Mouse (Mus musculus) hindbrain, embryonic 14.5 days (tissue): ENCODE results near the gene Bnipl. TPM values are rescaled to one million over a fixed set of nuclear protein-coding genes. Genes with fewer than 3 reads are reported as not detected.

ENCODE experiments used
- ATAC-seq: fragments of 200-750 bp; cut with Nextera tagmentation; 2 replicates; pipeline ENCODE4 v1.8.0; 2017; ENCODE audit warnings: moderate number of reproducible peaks, mild to moderate bottlenecking, moderate TSS enrichment, moderate library complexity; ENCODE audit not compliant: low FRiP score
- DNase-seq: peaks from one replicate; pipeline ENCODE4 v3.0.0-alpha.2; 2015; ENCODE audit warnings: low spot score
- H3K27ac ChIP-seq: fragments of 300-500 bp; sonication (generic); 2 replicates; pipeline ENCODE4 v1.5.1; 2014; ENCODE audit warnings: mild to moderate bottlenecking, moderate library complexity
- H3K27me3 ChIP-seq: fragments of 300-500 bp; sonication (generic); 2 replicates; pipeline ENCODE4 v1.6.1; 2014; ENCODE audit warnings: mild to moderate bottlenecking, low read length, mixed read lengths; ENCODE audit not compliant: control insufficient read depth, insufficient read depth
- H3K36me3 ChIP-seq: fragments of 300-500 bp; sonication (generic); replicated peaks from 2 replicates; pipeline ENCODE4 v1.6.1; 2014; ENCODE audit not compliant: control insufficient read depth, insufficient read depth
- H3K4me1 ChIP-seq: fragments of 300-500 bp; sonication (generic); replicated peaks from 2 replicates; pipeline ENCODE4 v1.6.1; 2014; ENCODE audit warnings: antibody characterized with exemption, low read length, mixed read lengths; ENCODE audit not compliant: control insufficient read depth, insufficient read depth
- H3K4me2 ChIP-seq: fragments of 300-500 bp; sonication (generic); replicated peaks from 2 replicates; pipeline ENCODE4 v1.6.1; 2014; ENCODE audit warnings: mild to moderate bottlenecking, moderate library complexity
- H3K4me3 ChIP-seq: fragments of 300-500 bp; sonication (generic); replicated peaks from 2 replicates; pipeline ENCODE4 v1.5.1; 2014; ENCODE audit warnings: mild to moderate bottlenecking, low read length
- H3K9ac ChIP-seq: fragments of 300-500 bp; sonication (generic); 2 replicates; pipeline ENCODE4 v1.6.1; 2014
- H3K9me3 ChIP-seq: fragments of 300-500 bp; sonication (generic); 2 replicates; pipeline ENCODE4 v1.6.1; 2016; ENCODE audit warnings: low read length; ENCODE audit not compliant: control insufficient read depth
- WGBS: fragments of 180-500 bp; shearing (Covaris S2); extraction: QIAGEN DNeasy Blood & Tissue Kit; methylation state at CpG from one replicate; pipeline ENCODE4 v1.1.7; 2014; 5-methylcytosine and 5-hydroxymethylcytosine counted together
- polyA plus RNA-seq: library from polyadenylated mRNA; unstranded; fragments of >200 nt; fragmentation: Nextera tagmentation; extraction: Ambion mirVana; gene quantifications from 2 replicates; pipeline ENCODE4 v1.2.1, GENCODE M21; 2014

Gene Bnipl
- polyA plus RNA-seq, 1 experiment from 2014 or later: not detected

GRCm38 (mm10) chr3:95235386-95236301, 15.3 kb downstream of the Bnipl start:
- Histone ChIP-seq H3K4me1 (peaks cover 14% of the 10 kb centered on the region), H3K36me3 (peaks cover 76% of the 10 kb centered on the region), H3K9ac (no peak overlapping the region), H3K27me3 (no peaks in the 10 kb centered on the region), H3K4me2 (no peak overlapping the region), H3K4me3 (no peak overlapping the region), H3K27ac (no peak overlapping the region), H3K9me3 (no peaks in the 10 kb centered on the region)
- no peak for ATAC-seq
- no peak for DNase-seq
- 77% methylated on average over 23 of the region's 23 CpGs for WGBS

DNA sequence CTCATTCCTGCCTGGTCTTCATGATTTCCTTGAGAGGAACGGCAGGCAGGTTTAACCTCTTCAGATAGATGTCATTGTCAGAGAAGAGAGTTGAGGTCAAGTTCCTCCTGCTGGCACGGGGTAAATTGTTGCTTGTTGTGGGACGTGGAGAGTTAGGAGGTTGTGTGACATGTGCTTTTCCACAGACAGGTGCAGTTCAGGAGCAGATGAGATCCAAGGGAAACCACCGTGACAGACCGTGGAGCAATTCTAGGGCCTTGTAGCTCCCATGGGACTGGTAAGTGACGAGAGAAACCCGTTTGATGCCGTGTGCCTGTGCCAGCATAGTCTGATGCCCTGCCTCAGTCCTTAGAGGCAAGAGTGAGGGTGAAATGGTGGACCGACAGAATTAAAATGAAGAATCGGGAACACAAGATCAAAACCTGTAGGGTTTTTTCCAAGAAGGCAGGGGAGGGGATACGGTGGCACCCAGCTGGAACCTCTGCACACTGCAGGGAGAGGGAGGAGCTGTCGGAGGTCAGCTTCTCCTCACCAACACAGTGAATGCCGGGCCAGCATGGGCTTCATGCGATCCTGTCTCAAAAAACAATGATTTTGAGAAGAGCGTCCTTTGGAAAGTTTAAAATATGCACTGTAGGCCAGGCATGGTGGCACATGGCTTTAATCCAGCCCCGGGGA, 17.6 kb downstream of the Bnipl start:
- H3K27ac ChIP-seq: no peak overlapping the region
- WGBS: 74% methylated on average over 16 of the region's 16 CpGs
- peaks cover 70% of the 10 kb centered on the region for H3K36me3 ChIP-seq

DNA sequence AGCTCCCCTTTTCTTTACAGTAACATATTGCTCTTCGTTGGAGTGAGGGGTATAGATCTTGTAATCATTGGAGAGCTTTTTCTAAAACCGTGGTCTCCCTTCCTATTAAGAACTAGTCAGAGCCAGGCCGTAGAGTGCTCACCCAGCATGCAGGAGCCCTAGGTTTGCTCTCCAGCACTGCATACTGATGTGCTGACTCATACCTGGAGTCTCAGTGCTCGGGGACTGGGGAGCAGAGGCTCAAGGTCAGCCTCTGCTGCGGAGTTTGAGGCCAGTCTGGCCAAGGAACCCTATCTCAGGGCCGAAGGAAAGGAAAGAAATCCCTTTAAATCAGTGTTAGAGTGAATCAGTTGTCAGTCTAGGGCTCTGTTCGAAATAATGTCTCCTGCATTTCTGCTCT, 18.2 kb downstream of the Bnipl start:
- no peaks in the 10 kb centered on the region for H3K27me3 ChIP-seq
- no peak overlapping the region for H3K9ac ChIP-seq
- no peaks in the 10 kb centered on the region for H3K9me3 ChIP-seq
- no peak for ATAC-seq
- H3K4me1 ChIP-seq: peaks cover 22% of the 10 kb centered on the region
- no peak overlapping the region for H3K27ac ChIP-seq
- no peak overlapping the region for H3K4me3 ChIP-seq
- 91% methylated on average over 7 of the region's 7 CpGs for WGBS
- DNase-seq: no peak
- no peak overlapping the region for H3K4me2 ChIP-seq
- peaks cover 64% of the 10 kb centered on the region for H3K36me3 ChIP-seq

More for the DNA sequence above, 17.6 kb downstream of the Bnipl start:
- no peak overlapping the region for H3K4me2 ChIP-seq
- H3K27me3 ChIP-seq: no peaks in the 10 kb centered on the region
- no peak for ATAC-seq
- no peak for DNase-seq
- no peaks in the 10 kb centered on the region for H3K9me3 ChIP-seq
- H3K4me1 ChIP-seq: peaks cover 22% of the 10 kb centered on the region
- no peak overlapping the region for H3K4me3 ChIP-seq
- H3K9ac ChIP-seq: no peak overlapping the region

GRCm38 (mm10) chr3:95231298-95232221, 19.4 kb downstream of the Bnipl start, which contains the start of gene Mllt11:
Gene Mllt11 (minus strand): TSS chr3:95232171.
- Histone ChIP-seq H3K36me3 (peaks cover 52% of the 10 kb centered on the region), H3K9ac (peak within 1 kb of the TSS; percentile 86), H3K27ac (peak within 1 kb of the TSS; percentile 98), H3K4me3 (peak within 1 kb of the TSS; percentile 67), H3K27me3 (no peaks in the 10 kb centered on the region), H3K4me2 (peak within 1 kb of the TSS; percentile 70), H3K9me3 (no peaks in the 10 kb centered on the region), H3K4me1 (peaks cover 27% of the 10 kb centered on the region)
- WGBS: 72% methylated on average over 13 of the region's 13 CpGs
- DNase-seq (no peak), ATAC-seq (no peak)

DNA sequence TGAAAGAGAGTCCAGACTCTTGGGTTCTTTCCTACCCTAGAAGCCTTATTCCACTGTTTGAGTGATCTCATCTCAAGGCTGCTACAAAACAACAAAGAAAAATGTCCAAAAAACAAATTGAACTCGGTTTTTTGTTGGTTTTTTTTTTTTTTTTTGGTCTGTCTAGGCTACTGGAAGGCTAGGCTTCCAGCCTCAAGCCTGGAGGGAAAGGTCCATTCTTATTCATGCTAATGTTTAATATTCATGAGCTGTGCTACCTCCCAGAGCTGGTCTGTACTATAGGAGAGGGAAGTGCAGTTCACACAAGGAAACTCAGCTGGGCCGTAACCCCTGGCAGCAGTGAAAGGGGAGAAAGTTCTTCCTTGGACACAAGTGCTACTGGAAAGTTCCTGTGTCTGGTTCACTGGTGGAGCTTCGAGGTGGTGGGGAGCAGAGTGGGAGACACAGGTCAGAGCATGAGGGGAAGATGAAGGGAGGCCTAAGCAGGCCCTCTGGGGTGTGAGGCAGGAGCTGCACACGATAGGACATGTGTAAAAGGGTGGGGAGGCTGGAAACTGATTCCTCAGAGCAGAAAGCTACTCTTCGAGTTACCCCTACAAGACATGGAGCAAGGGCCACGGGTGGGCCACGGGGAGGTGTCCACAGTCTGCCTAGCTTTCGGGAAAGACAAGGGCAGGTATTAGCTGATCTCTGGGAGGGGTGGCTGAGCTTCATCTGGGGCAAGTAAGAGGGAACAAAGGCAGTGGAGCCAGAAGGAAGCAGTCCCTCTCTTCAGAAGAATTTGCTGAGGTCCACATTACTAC, 20.3 kb downstream of the Bnipl start:
- H3K4me2 ChIP-seq: peak overlapping the region; percentile 70
- ATAC-seq: peak; percentile 29; the same call in 1 of the 2 replicates
- H3K4me3 ChIP-seq: peak overlapping the region; percentile 67
- peak overlapping the region; percentile 86 for H3K9ac ChIP-seq
- H3K27me3 ChIP-seq: no peaks in the 10 kb centered on the region
- H3K9me3 ChIP-seq: no peaks in the 10 kb centered on the region
- 34% methylated on average over 8 of the region's 8 CpGs for WGBS
- peak overlapping the region; percentile 98 for H3K27ac ChIP-seq
- peaks cover 36% of the 10 kb centered on the region for H3K4me1 ChIP-seq
- peak; percentile 32 for DNase-seq
- H3K36me3 ChIP-seq: peaks cover 48% of the 10 kb centered on the region

GRCm38 (mm10) chr3:95229781-95230494, 21.1 kb downstream of the Bnipl start:
- no peak for ATAC-seq
- WGBS: 0% methylated on average over 13 of the region's 13 CpGs
- peaks cover 42% of the 10 kb centered on the region for H3K4me1 ChIP-seq

DNA sequence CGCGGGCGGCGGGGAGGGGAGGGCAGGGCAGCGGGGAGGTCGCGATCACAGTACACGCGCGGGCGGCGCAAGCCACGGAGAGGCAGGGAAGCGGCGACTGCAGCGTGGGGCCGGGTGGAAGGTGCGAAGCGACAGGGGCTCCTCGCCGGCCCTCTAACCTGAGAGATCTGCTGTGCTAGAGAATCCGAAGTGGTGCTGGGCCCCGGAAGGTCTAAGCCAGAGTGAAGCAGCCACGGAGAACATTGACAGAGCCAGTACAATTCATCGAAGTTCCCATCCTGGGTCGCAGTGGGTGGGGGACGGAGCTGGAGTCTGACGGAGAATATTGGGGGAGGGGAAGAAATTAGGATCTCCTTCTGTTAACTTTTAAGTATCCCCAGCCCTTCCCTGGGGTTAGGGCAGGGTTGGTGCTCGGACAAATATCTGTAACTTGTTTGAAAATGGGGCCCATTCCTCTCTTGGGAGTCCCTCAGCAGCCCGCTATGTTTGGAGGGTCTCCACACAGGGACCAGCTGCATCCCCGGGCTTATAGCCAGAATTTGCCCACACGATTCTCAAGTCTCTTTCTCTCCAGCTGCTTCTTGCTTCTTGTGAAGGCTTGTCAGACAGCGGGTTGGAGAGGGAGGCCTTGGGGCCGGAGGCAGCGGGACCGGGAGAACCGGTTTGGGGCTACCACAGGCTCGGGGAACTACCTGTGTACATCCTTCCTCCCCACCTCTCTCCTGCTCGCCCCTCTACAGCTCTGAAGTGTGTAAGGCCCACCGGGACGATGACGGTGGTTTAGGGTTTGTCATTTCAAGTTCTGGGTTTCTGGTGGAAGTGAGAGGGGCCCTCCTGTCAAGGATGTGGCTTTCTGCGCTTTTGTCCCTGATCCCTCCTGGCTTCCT, 21.9 kb downstream of the Bnipl start:
- DNase-seq (peak; percentile 51), ATAC-seq (no peak; the same call in none of the 2 replicates)
- H3K4me1 ChIP-seq: peaks cover 50% of the 10 kb centered on the region
- WGBS: 1% methylated on average over 41 of the region's 43 CpGs
- no peaks in the 10 kb centered on the region for H3K27me3 ChIP-seq
- peaks cover 48% of the 10 kb centered on the region for H3K36me3 ChIP-seq
- peak overlapping the region; percentile 86 for H3K9ac ChIP-seq
- peak overlapping the region; percentile 70 for H3K4me2 ChIP-seq
- H3K9me3 ChIP-seq: no peaks in the 10 kb centered on the region
- peak overlapping the region; percentile 67 for H3K4me3 ChIP-seq
- H3K27ac ChIP-seq: peak overlapping the region; percentile 98

More at GRCm38 (mm10) chr3:95229781-95230494, 21.1 kb downstream of the Bnipl start:
- peak overlapping the region; percentile 67 for H3K4me3 ChIP-seq
- peak overlapping the region; percentile 70 for H3K4me2 ChIP-seq
- no peaks in the 10 kb centered on the region for H3K27me3 ChIP-seq
- no peaks in the 10 kb centered on the region for H3K9me3 ChIP-seq
- peak overlapping the region; percentile 86 for H3K9ac ChIP-seq
- peaks cover 48% of the 10 kb centered on the region for H3K36me3 ChIP-seq
- DNase-seq: peak; percentile 31
- H3K27ac ChIP-seq: peak overlapping the region; percentile 98
